Mouse (Mus musculus) c-Kit-positive CD71-positive TER-119-positive erythroid progenitor cells, embryonic 14.5 days (primary cell): ENCODE results near the gene Vps26a.
A peak's percentile ranks its signal among the peaks of the same experiment; 100 is the strongest.

ENCODE experiments used
- DNase-seq: peaks from one replicate; pipeline ENCODE4 v3.0.0-alpha.2; 2013; ENCODE audit warnings: low spot score

Vps26a gene

GRCm38 (mm10) chr10:62418831-62419356 is 67.7 kb downstream of the Vps26a start:
- no peak for DNase-seq

GRCm38 (mm10) chr10:62413606-62413982 is 73.0 kb downstream of the Vps26a start:
- peak; percentile 28 for DNase-seq

- peak; percentile 28 for DNase-seq
These were observed 73.5 kb downstream of the Vps26a start for GRCm38 (mm10) chr10:62412906-62413605.

GRCm38 (mm10) chr10:62411431-62412410 is 74.9 kb downstream of the Vps26a start:
- DNase-seq, result no peak

- DNase-seq, result peak; percentile 48
These were observed 75.7 kb downstream of the Vps26a start for GRCm38 (mm10) chr10:62410943-62411342.
